Mouse (Mus musculus) limb, embryonic 10.5 days (tissue): ENCODE results near the gene Mpped1. TPM values are rescaled to one million over a fixed set of nuclear protein-coding genes. Genes with fewer than 3 reads are reported as not detected.

Experiments used
- polyA plus RNA-seq: library from polyadenylated mRNA; unstranded; fragments of >200 nt; fragmentation: Nextera tagmentation; extraction: Ambion mirVana; gene quantifications from 2 replicates; pipeline ENCODE4 v1.2.1, GENCODE M21; 2016

Gene Mpped1
- polyA plus RNA-seq, 1 experiment from 2014 or later, result 3.8 TPM

Other genes with a start within 250 kb of the Mpped1 start
- gene Tspo, start 215.9 kb upstream of the Mpped1 start, polyA plus RNA-seq, result 56.8 and 60.5 TPM in 2 replicates
- 50.8 and 54.1 TPM in 2 replicates for gene Mcat, start 215.7 kb upstream of the Mpped1 start, polyA plus RNA-seq
- 63.8 and 71.0 TPM in 2 replicates for gene Ttll12, start 184.3 kb upstream of the Mpped1 start, polyA plus RNA-seq
- 124 TPM in 2 replicates for gene Scube1, start 54.4 kb upstream of the Mpped1 start, polyA plus RNA-seq